Mouse (Mus musculus) heart, embryonic 11.5 days (tissue): ENCODE results near the gene Tubb2a. TPM values are rescaled to one million over a fixed set of nuclear protein-coding genes. Genes with fewer than 3 reads are reported as not detected.

Experiments used
- ATAC-seq: fragments of 200-750 bp; cut with Nextera tagmentation; replicated peaks from 2 replicates; pipeline ENCODE4 v1.8.0; 2017; ENCODE audit warnings: moderate library complexity; ENCODE audit not compliant: insufficient number of reproducible peaks, low FRiP score, low TSS enrichment
- H3K27ac ChIP-seq: fragments of 300-500 bp; sonication (generic); 2 replicates; pipeline ENCODE4 v1.5.1; 2014; ENCODE audit warnings: mild to moderate bottlenecking, low read depth, low read length
- H3K27me3 ChIP-seq: fragments of 300-500 bp; sonication (generic); 2 replicates; pipeline ENCODE4 v1.6.1; 2014; ENCODE audit warnings: mild to moderate bottlenecking, low read length, mixed read lengths; ENCODE audit not compliant: control insufficient read depth, insufficient read depth
- H3K36me3 ChIP-seq: fragments of 300-500 bp; sonication (generic); 2 replicates; pipeline ENCODE4 v1.6.1; 2014; ENCODE audit warnings: mild to moderate bottlenecking, low read length, moderate library complexity, mixed read lengths; ENCODE audit not compliant: control insufficient read depth, insufficient read depth
- H3K4me1 ChIP-seq: fragments of 300-500 bp; sonication (generic); 2 replicates; pipeline ENCODE4 v1.6.1; 2014; ENCODE audit warnings: low read length; ENCODE audit not compliant: control insufficient read depth, insufficient read depth
- H3K4me2 ChIP-seq: fragments of 300-500 bp; sonication (generic); 2 replicates; pipeline ENCODE4 v1.6.1; 2014; ENCODE audit warnings: mild to moderate bottlenecking, moderate library complexity
- H3K4me3 ChIP-seq: fragments of 300-500 bp; sonication (generic); 2 replicates; pipeline ENCODE4 v1.5.1; 2014; ENCODE audit warnings: low read depth, low read length
- H3K9ac ChIP-seq: fragments of 300-500 bp; sonication (generic); 2 replicates; pipeline ENCODE4 v1.6.1; 2014; ENCODE audit warnings: mild to moderate bottlenecking, low read depth, low read length, moderate library complexity
- H3K9me3 ChIP-seq: fragments of 300-500 bp; sonication (generic); replicated peaks from 2 replicates; pipeline ENCODE4 v1.6.1; 2016; ENCODE audit warnings: low read length; ENCODE audit not compliant: control insufficient read depth
- WGBS: fragments of 180-500 bp; shearing (Covaris S2); extraction: QIAGEN DNeasy Blood & Tissue Kit; methylation state at CpG from one replicate; pipeline ENCODE4 v1.1.7; 2014; ENCODE audit not compliant: insufficient replicate concordance; 5-methylcytosine and 5-hydroxymethylcytosine counted together
- polyA plus RNA-seq: library from polyadenylated mRNA; unstranded; fragments of >200 nt; fragmentation: Nextera tagmentation; extraction: Ambion mirVana; gene quantifications from 2 replicates; pipeline ENCODE4 v1.2.1, GENCODE M21; 2014

Gene Tubb2a
- polyA plus RNA-seq, 1 experiment from 2014 or later = 96.2 TPM

DNA sequence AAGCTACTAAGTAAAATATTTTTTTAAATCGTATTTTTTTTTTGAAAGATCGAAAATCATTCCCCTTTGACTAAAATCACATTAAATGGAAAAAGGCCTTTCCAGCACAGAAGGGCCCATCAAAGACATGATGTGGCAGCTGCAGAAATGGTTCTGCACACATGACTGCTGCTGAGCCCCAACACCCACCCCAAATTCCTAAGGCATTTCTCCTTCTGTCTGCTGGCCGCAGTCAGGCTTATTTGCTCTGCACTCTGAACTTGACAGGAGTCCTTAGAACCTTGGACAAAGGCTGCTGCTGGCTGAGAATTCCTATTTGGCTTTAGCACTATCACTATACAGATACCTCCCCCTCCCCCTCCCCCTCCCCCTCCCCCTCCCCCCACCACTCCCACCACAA is 5.0 kb downstream of the Tubb2a start:
- Histone ChIP-seq H3K9me3 (no peaks in the 10 kb centered on the region), H3K4me1 (peaks cover 7% of the 10 kb centered on the region), H3K27me3 (no peaks in the 10 kb centered on the region), H3K36me3 (no peaks in the 10 kb centered on the region), H3K4me2 (no peak overlapping the region), H3K9ac (no peak overlapping the region), H3K4me3 (no peak overlapping the region), H3K27ac (no peak overlapping the region)
- ATAC-seq = no peak
- 69% methylated on average over 3 of the region's 3 CpGs for WGBS

DNA sequence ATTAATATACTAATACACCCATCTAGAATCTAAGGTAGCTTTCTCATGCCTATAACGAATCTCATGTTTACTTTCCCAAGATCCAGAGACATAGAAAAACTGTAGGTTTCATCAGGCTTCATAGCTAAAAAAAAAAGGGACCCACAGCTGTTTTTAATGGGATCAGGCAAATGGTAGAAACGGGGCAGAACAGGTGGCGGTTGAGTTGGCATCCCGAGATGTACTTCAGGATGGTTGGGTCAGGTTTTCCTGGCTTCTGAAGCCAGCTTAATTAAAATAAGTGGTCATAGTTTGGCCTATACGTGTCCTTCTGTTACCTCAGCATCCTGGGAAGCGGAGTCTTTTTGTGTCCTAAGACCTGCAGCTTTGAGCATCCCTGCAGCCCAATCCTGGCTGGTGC is 6.0 kb downstream of the Tubb2a start:
- no peaks in the 10 kb centered on the region for H3K36me3 ChIP-seq
- H3K4me3 ChIP-seq = no peak overlapping the region
- H3K4me1 ChIP-seq = peaks cover 4% of the 10 kb centered on the region
- H3K27me3 ChIP-seq = no peaks in the 10 kb centered on the region
- no peaks in the 10 kb centered on the region for H3K9me3 ChIP-seq
- H3K4me2 ChIP-seq = no peak overlapping the region
- ATAC-seq = no peak
- H3K27ac ChIP-seq = no peak overlapping the region
- WGBS = 77% methylated on average over 6 of the region's 6 CpGs
- no peak overlapping the region for H3K9ac ChIP-seq

DNA sequence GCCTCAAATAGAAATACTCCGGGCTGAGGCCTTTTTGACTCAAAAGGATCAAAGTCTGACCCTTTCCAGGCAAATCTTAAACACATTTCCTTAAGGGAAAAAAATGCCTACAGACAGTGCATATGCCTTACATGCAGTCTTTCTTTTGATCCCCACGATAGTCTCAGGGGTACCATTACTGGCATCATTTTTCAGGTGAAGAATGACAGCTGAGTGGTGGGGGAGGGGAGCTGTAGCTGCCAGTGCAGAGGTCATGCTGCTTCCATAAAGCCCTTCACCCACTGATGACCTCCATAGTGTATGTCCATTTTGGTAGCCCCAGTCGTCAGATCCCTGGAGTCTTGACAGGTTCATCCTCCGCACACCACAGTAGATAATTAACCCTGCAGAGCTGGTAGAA is 7.5 kb downstream of the Tubb2a start:
- Histone ChIP-seq H3K27ac (no peak overlapping the region), H3K9me3 (no peaks in the 10 kb centered on the region), H3K36me3 (no peaks in the 10 kb centered on the region), H3K4me2 (no peak overlapping the region), H3K4me3 (no peak overlapping the region), H3K4me1 (no peaks in the 10 kb centered on the region; the same call in 1 of the 2 replicates), H3K9ac (no peak overlapping the region), H3K27me3 (no peaks in the 10 kb centered on the region)
- 61% methylated on average over 4 of the region's 4 CpGs for WGBS
- no peak for ATAC-seq

DNA sequence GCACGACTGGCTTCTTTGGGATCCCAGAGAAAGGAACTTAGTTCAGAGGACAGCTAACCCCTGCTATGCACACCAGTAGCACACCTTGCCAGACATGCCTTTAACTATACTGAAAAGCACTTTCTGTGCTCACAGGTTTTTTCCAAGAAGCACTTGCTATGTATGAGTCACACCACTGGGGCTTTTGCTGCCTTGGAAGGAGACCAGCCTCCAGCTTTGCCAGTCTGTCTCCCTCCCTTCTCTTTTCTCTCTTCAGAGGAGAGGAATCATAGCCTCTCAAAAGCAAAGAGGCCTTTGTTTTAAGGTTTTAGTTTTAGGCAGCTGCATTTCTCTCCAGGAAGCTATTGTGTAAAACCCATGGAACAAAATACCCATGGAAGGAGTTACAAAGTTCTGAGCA is 11.5 kb downstream of the Tubb2a start:
- H3K27me3 ChIP-seq = no peaks in the 10 kb centered on the region
- H3K4me1 ChIP-seq = no peaks in the 10 kb centered on the region; the same call in 1 of the 2 replicates
- H3K36me3 ChIP-seq = peaks cover 3% of the 10 kb centered on the region; the same call in 1 of the 2 replicates
- ATAC-seq = no peak
- H3K27ac ChIP-seq = no peak overlapping the region
- no peak overlapping the region for H3K9ac ChIP-seq
- H3K4me2 ChIP-seq = no peak overlapping the region
- WGBS = 66% methylated on average over 1 of the region's 1 CpGs
- no peaks in the 10 kb centered on the region for H3K9me3 ChIP-seq
- H3K4me3 ChIP-seq = no peak overlapping the region

DNA sequence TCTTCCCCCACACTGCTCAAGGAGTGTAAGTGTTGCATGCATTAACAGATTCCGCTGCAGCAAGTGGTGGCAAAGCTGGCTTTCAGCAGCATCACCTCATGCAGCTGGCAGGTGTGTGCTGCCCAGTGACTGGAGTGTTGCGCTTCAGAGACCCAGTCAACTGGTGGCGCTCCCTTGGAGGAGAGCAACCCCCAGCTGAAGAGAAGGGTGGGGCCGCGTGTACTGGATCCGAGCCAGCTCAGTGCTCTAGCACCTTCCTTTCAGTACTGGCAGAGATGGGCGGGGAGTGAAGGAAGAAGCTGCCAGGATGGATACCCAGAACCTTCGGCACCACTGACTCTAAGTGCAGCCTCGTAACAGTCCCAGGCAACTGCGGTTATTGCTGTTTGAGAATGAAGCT is 15.3 kb downstream of the Tubb2a start:
- peaks cover 3% of the 10 kb centered on the region; the same call in 1 of the 2 replicates for H3K36me3 ChIP-seq
- 85% methylated on average over 10 of the region's 10 CpGs for WGBS
- no peak for ATAC-seq

DNA sequence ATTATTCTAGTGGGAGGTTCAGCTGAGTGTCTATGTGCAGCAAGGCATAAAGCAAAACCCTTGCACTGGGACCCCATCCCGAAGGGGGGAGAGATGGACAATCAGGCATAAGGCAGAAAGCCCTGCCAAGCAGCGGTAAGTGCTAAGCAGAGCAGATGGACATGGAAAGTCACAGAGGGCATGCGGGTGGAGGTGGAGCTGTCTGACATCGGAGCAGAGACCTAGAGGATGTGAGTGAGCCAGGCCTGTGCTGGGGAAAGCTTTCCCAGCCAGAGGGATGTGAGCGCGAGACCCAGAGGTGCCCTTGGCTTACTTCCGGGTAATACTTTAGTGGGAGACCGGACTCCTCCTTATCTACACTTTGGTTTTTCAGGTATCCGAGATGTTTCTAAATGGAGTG is 17.7 kb downstream of the Tubb2a start:
- no peaks in the 10 kb centered on the region; the same call in 1 of the 2 replicates for H3K4me1 ChIP-seq
- no peak overlapping the region for H3K27ac ChIP-seq
- no peak overlapping the region for H3K9ac ChIP-seq
- H3K4me3 ChIP-seq = no peak overlapping the region
- H3K36me3 ChIP-seq = peaks cover 11% of the 10 kb centered on the region
- H3K9me3 ChIP-seq = no peaks in the 10 kb centered on the region
- no peak overlapping the region for H3K4me2 ChIP-seq
- no peak for ATAC-seq
- no peaks in the 10 kb centered on the region for H3K27me3 ChIP-seq
- WGBS = 79% methylated on average over 9 of the region's 9 CpGs

More for the DNA sequence above, 15.3 kb downstream of the Tubb2a start:
- no peaks in the 10 kb centered on the region for H3K27me3 ChIP-seq
- H3K27ac ChIP-seq = no peak overlapping the region
- H3K4me1 ChIP-seq = no peaks in the 10 kb centered on the region; the same call in 1 of the 2 replicates
- H3K4me2 ChIP-seq = no peak overlapping the region
- no peak overlapping the region for H3K4me3 ChIP-seq
- H3K9ac ChIP-seq = no peak overlapping the region
- H3K9me3 ChIP-seq = no peaks in the 10 kb centered on the region

DNA sequence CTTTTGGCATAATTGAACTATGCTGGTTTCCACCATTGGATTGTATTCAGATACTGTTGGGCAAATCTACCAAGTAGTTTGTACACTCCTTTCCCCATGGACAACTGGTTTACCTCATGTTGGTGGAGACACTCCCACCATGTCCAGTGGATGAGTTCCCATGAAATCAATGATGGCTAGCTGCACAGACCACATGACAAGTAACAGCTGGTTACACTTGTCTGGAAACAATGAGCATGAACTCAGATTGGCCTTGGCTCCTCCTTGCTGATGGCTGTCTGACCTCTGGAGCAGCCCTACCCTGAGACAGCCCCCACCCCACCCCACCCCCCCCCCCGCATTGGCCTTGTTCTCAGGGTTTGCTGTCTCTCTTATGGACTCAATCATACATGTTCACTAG is 20.6 kb downstream of the Tubb2a start:
- Histone ChIP-seq H3K9ac (no peak overlapping the region), H3K36me3 (peaks cover 11% of the 10 kb centered on the region), H3K4me2 (no peak overlapping the region), H3K9me3 (no peaks in the 10 kb centered on the region), H3K4me1 (no peaks in the 10 kb centered on the region; the same call in 1 of the 2 replicates), H3K27me3 (no peaks in the 10 kb centered on the region), H3K27ac (no peak overlapping the region), H3K4me3 (no peak overlapping the region)
- no peak for ATAC-seq
- 72% methylated on average over 1 of the region's 1 CpGs for WGBS

DNA sequence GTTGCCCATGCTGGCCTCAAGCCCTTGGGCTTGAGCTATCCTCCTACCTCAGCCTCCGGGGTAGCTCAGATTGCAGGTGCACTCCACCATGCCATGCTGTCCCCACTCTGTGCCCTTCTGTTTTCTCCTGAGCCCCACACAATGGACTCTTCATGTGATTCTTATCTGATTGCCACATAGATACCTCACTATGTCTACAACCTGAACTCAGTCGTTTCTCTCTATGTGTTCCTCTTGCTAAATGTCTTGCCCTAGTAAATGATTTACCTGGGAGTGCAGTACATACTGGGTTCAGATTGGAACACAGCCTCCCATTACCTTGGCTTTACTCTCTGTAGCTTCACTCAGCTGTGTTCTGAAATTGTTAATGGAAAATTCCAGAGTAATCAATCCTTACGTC is 22.8 kb downstream of the Tubb2a start:
- no peak overlapping the region for H3K4me3 ChIP-seq
- no peak for ATAC-seq
- no peaks in the 10 kb centered on the region; the same call in 1 of the 2 replicates for H3K4me1 ChIP-seq
- no peak overlapping the region for H3K9ac ChIP-seq
- H3K27ac ChIP-seq = no peak overlapping the region
- H3K36me3 ChIP-seq = peaks cover 13% of the 10 kb centered on the region
- H3K27me3 ChIP-seq = no peaks in the 10 kb centered on the region
- H3K4me2 ChIP-seq = no peak overlapping the region
- H3K9me3 ChIP-seq = no peaks in the 10 kb centered on the region
- WGBS = 77% methylated on average over 3 of the region's 3 CpGs

DNA sequence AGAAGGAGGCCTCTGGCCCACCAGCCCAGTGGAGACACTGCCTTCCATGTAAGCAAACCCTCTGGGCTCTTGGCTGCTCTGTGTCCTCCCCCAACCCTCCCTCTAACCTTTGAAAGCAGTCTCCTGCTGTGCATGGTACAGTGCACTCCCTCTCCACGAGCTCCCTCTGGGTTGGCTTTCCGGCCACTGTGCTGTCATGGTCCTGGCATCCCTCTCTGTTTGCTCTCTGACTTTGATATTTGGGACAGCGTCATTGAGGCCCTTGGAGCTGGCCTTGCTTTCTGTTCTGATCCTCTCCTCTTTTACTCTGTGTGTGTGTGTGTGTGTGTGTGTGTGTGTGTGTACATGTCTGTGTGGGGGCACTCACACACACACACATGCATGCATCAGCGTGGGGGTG is 23.4 kb downstream of the Tubb2a start:
- H3K4me3 ChIP-seq = no peak overlapping the region
- H3K27ac ChIP-seq = no peak overlapping the region
- H3K4me1 ChIP-seq = no peaks in the 10 kb centered on the region
- H3K36me3 ChIP-seq = peaks cover 13% of the 10 kb centered on the region
- H3K9me3 ChIP-seq = no peaks in the 10 kb centered on the region
- H3K9ac ChIP-seq = no peak overlapping the region
- H3K4me2 ChIP-seq = no peak overlapping the region
- H3K27me3 ChIP-seq = no peaks in the 10 kb centered on the region
- no peak for ATAC-seq
- WGBS = 57% methylated on average over 4 of the region's 4 CpGs
